In genomic region chr16:50429692-50430514, GRCm38 (mm10) we compare ENCODE assay signal across 8 mouse cellular contexts. TPM values are rescaled to one million over a fixed set of nuclear protein-coding genes. Genes with fewer than 3 reads are reported as not detected.
A peak's percentile ranks its signal among the peaks of the same experiment; 100 is the strongest.
DNase-seq lines count a peak whose midpoint lies in the region; ATAC-seq and TF ChIP-seq lines count a peak whose summit lies in the region.

No protein-coding gene starts in this region.

- DNase-seq in NIH3T3 (ENCODE audit: low read depth) = peak; percentile 58
- DNase-seq in hindbrain, embryonic 11.5 days (ENCODE audit: low spot score) = peak; percentile 60
- peak; percentile 33 to 39 for DNase-seq in left cerebral cortex, adult 2 months (ENCODE audit: extremely low spot score in 1 of 2, low spot score in 2 of 2)
- peak; percentile 48 to 59 for DNase-seq in lung, postnatal 4 days
- DNase-seq in right cerebral cortex, adult 18-20 months = peak; percentile 24
- peak; percentile 17 to 19 for DNase-seq in urinary bladder, postnatal 36 days (ENCODE audit: low spot score in 2 of 2)

- H3K4me2 ChIP-seq in forebrain, embryonic 16.5 days (ENCODE audit: low read length) = peak overlapping the region; percentile 82
- H3K4me2 ChIP-seq in hindbrain, embryonic 11.5 days (replicated peaks; ENCODE audit: low read depth, low read length) = peak overlapping the region; percentile 100

- no peaks in the 10 kb centered on the region for H3K36me3 ChIP-seq in forebrain, embryonic 16.5 days (ENCODE audit: control insufficient read depth, insufficient read depth)
- H3K36me3 ChIP-seq in hindbrain, embryonic 11.5 days (ENCODE audit: control insufficient read depth, insufficient read depth, low read length) = no peaks in the 10 kb centered on the region

- H3K27me3 ChIP-seq in forebrain, embryonic 16.5 days (replicated peaks; ENCODE audit: control insufficient read depth, insufficient read depth, low read length) = no peaks in the 10 kb centered on the region
- no peaks in the 10 kb centered on the region for H3K27me3 ChIP-seq in hindbrain, embryonic 11.5 days (ENCODE audit: control insufficient read depth, insufficient read depth, low read length)

- no peaks in the 10 kb centered on the region for H3K9me3 ChIP-seq in forebrain, embryonic 16.5 days (ENCODE audit: control insufficient read depth, low read length)
- H3K9me3 ChIP-seq in hindbrain, embryonic 11.5 days (ENCODE audit: control insufficient read depth, low read length) = no peaks in the 10 kb centered on the region

- no peak; the same call in 1 of the 2 replicates for TF ChIP-seq CTCF in left cerebral cortex, adult 2 months (IDR thresholded peaks at IDR 0.05)

- peak overlapping the region; percentile 93 for H3K4me3 ChIP-seq in forebrain, embryonic 16.5 days (replicated peaks; ENCODE audit: low read length)
- H3K4me3 ChIP-seq in hindbrain, embryonic 11.5 days (ENCODE audit: low read depth, low read length) = peak overlapping the region; percentile 90
- H3K4me3 ChIP-seq in left cerebral cortex, adult 2 months = peak overlapping the region; percentile 90

- intact Hi-C loops in left cerebral cortex, adult 2 months (cut with DNase I) = loop anchor here (2.0 kb wide), 2 partner anchors 49 to 303 kb away; no protein-coding TSS in a partner anchor

- H3K27ac ChIP-seq in forebrain, embryonic 16.5 days (ENCODE audit: low read length) = no peak overlapping the region
- peak overlapping the region; percentile 10; the same call in 1 of the 2 replicates for H3K27ac ChIP-seq in hindbrain, embryonic 11.5 days (ENCODE audit: low read depth, low read length)
- peak overlapping the region; percentile 44 for H3K27ac ChIP-seq in left cerebral cortex, adult 2 months

- peak; percentile 4; the same call in 1 of the 2 replicates for ATAC-seq in cerebellum, adult (ENCODE audit: insufficient number of reproducible peaks, low FRiP score, low TSS enrichment)
- ATAC-seq in forebrain, embryonic 16.5 days = no peak
- ATAC-seq in hindbrain, embryonic 11.5 days (ENCODE audit: low FRiP score) = peak; percentile 12; the same call in 1 of the 2 replicates

- H3K4me1 ChIP-seq in forebrain, embryonic 16.5 days (replicated peaks; ENCODE audit: control insufficient read depth, insufficient read depth, low read length) = peaks cover 7% of the 10 kb centered on the region
- H3K4me1 ChIP-seq in hindbrain, embryonic 11.5 days (replicated peaks; ENCODE audit: control insufficient read depth, insufficient read depth, low read length) = no peaks in the 10 kb centered on the region

- under 1% methylated on average over 58 of the region's 69 CpGs for WGBS in forebrain, embryonic 16.5 days
- WGBS in hindbrain, embryonic 11.5 days = under 1% methylated on average over 63 of the region's 69 CpGs

- H3K9ac ChIP-seq in forebrain, embryonic 16.5 days (replicated peaks; ENCODE audit: low read depth, low read length) = peak overlapping the region; percentile 87
- peak overlapping the region; percentile 88 for H3K9ac ChIP-seq in hindbrain, embryonic 11.5 days (ENCODE audit: low read depth, low read length)

RNA-seq across cellular contexts. Expression of gene Bbx, which starts 2.3 kb away (rescaled TPM):
- polyA plus RNA-seq in forebrain, embryonic 16.5 days (2015; fragmentation: Nextera tagmentation; extraction: Ambion mirVana) = 27.4 and 30.2 TPM in 2 replicates
- 36.9 and 42.2 TPM in 2 replicates for polyA plus RNA-seq in hindbrain, embryonic 11.5 days (2014; fragmentation: Nextera tagmentation; extraction: Ambion mirVana)
- 10 to 100 TPM; 23.0 to 23.3 TPM for total RNA-seq in left cerebral cortex, adult 2 months (2021)
